Mouse (Mus musculus) bone marrow, adult 2 months (tissue): Measurements from ENCODE around the gene Ptrh1.

Experiments used
- CTCF ChIP-seq: fragments of 200-500 bp; IDR thresholded peaks from 2 replicates; pipeline ENCODE4 v1.5.1; 2011; ENCODE audit warnings: low read length, control low read depth; ENCODE audit not compliant: control insufficient read depth, insufficient read depth
- POLR2A ChIP-seq: fragments of 200-500 bp; IDR thresholded peaks from 2 replicates; pipeline ENCODE4 v1.6.1; 2011; ENCODE audit warnings: low read depth, mild to moderate bottlenecking, control low read depth, low read length, borderline replicate concordance; ENCODE audit not compliant: control insufficient read depth

- no peak for TF ChIP-seq POLR2A
- no peak for TF ChIP-seq CTCF
Observed at GRCm38 (mm10) chr2:32795748-32796418, 20.3 kb downstream of the Ptrh1 start.
